Mouse (Mus musculus): Measurements from ENCODE around the gene Ubr4.

The Ubr4 gene

DNA sequence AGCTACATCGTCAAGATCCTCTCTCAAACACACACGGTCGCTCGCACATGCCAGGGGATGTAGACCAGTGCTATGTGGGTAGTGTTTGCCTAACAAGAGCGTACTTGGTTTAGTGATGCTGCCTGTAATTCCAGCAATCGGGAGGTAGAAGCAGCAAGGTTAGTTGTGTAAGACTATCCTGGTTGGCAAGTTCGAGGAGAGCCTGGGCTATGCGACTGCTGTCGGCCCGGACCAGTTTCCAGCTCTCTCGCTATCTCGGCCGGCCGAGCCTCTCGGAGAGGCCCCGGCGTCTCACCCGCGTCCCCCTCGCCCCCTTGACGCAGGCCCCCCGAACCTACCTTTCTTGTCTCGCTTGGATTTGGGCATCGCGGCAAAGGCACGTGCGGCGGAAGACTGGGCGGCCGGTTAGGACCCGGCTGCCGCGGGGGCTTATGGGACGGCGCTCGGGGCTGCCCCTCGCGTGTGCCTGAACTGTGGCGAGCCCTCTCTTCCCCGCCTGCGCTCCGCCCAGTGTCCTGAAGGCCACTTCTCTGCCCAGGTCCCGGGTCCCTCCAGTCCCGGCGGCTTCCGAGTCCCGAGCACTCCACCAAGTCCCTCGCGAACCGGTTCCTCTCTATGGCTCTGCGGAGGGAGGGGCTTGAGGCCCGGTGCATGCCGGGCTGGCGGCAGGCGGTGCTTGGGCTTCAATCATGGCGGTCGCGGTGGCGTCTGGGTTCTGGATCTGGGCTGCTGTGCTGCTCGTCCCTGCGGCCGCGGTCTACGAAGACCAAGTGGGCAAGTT, at the start of gene Ubr4, which contains the start of the genes Mrto4 and Emc1:
Gene Ubr4 (plus strand): TSS at position 679 of the 781 bp plus-strand sequence.
Gene Mrto4 (minus strand): TSS at position 646 of the 781 bp plus-strand sequence.
Gene Emc1 (plus strand): TSS at position 657 of the 781 bp plus-strand sequence.
- DNase-seq: peak; percentile 77 to 84

DNA sequence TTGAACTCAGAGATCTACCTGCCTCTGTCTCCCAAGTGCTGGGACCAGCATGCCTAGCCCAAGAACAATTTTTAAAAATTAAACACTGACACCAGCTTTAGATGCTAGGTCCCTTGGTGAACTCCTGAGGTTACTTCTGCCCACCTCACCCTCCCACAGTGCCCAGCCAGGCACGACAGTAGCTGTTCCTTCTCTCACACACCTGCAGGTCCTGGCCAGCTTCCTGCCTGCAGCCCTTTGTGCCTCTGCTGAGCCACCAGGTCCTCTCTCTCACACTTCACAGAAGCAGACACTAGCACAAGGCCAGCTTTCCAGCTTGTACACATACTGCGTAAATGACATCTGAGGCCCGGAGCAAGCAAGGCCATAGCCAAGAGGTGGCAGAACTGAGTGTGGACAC, 46.9 kb upstream of the Ubr4 start:
- no peak for DNase-seq

- DNase-seq: peak; percentile 47 to 66
Observed at GRCm38 (mm10) chr4:139307916-139308315, 44.5 kb upstream of the Ubr4 start.

DNA sequence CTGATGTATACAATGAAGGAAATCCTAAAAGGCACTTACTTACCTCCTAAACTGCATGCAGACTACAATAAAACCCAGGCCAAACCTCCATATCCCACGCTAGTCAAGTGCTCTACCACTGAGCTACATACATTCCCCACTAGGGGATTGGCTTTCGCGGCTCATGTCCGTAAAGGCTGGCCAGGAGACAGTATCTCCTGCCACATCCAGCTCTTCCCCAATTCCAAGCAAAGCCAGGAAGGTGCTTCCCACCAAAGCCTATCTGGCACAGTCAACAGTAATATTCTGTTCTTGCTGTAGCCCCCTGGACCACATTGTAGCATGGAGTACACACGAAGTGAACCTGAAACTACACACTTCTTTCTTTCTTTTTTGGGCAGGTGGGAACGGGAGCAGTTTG, 42.8 kb upstream of the Ubr4 start:
- no peak for DNase-seq

- DNase-seq: peak; percentile 96 to 99
Observed at GRCm38 (mm10) chr4:139310171-139310898, 42.1 kb upstream of the Ubr4 start, which contains the start of the genes Pqlc2 and Akr7a5. Pqlc2 (minus strand) TSS chr4:139310708. Akr7a5 (plus strand) TSS chr4:139310744.

DNA sequence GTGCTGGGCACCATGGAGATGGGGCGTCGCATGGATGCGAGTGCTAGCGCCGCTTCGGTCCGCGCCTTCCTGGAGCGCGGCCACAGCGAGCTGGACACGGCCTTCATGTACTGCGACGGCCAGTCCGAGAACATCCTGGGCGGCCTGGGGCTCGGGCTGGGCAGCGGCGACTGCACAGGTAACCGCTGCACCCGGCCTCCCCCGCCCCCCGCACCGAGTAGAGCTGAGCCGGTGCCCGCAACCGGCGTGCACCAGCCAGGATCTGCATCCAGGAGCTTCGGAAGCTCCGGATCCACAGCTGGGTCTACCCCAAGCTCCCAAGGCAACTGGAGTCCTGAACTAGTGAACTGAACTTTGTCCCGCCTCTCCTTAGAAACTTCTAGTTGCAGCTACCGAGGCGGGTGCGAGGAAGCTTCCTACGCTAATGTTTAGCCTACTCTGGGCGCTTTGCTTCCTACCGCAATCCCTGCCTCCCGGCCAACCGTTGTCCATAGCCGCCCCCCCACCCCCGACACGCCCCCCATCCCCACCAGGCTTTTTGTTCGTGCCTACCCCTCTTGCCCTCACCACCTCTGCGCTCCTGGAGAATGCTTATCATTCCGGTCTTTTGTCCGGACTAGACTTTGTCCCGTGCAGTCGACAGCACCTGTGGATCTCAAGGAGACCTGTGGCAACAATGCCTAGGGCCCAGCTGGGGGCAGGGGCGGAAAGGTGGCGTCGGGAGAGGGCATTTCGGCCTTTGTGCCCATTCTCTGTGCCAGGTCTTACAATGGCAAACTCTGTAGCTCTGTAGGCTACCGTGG, 41.3 kb upstream of the Ubr4 start:
- DNase-seq: peak; percentile 61 to 62

- DNase-seq: peak in 1 of 2 experiments; percentile 39
Observed at GRCm38 (mm10) chr4:139311707-139312106, 40.7 kb upstream of the Ubr4 start.

DNA sequence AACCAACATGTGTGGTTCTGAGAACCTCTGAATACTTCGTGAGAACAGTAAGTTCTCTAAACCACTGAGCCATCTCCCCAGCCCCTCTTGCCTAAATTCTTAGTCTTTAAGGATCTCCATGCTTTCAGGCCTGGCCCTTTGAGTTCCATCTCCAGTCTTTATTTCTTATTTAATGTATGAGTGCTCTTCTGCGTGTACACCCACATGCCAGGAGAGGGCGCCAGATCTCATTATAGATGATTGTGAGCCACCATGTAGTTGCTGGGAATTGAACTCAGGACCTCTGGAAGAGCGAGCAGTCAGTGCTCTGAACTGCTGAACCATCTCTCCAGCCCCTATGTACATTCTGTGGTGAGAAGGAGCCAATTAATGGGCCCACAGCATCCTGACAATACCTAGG, 39.8 kb upstream of the Ubr4 start:
- no peak for DNase-seq

- no peak for DNase-seq
Observed at GRCm38 (mm10) chr4:139318449-139318848, 34.0 kb upstream of the Ubr4 start.

DNA sequence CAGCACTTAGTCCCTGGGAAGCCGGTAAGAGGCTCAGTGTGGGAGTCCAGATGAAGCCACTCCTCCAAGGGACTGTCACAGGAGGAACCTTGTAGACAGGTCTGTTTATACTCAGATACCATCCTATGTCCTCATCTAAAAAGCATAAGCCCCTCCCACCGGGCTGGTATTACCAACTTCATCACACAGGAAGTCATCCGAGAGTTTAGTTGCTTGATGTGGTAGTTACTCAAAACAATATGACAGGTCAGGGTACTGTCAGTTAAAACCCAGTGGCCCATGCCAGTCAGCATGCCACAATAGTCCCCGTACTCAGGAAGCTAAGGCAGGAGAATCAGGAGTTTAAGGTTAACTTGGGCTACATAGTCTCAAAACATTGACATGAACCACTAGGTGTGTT, 32.7 kb upstream of the Ubr4 start:
- no peak for DNase-seq

DNA sequence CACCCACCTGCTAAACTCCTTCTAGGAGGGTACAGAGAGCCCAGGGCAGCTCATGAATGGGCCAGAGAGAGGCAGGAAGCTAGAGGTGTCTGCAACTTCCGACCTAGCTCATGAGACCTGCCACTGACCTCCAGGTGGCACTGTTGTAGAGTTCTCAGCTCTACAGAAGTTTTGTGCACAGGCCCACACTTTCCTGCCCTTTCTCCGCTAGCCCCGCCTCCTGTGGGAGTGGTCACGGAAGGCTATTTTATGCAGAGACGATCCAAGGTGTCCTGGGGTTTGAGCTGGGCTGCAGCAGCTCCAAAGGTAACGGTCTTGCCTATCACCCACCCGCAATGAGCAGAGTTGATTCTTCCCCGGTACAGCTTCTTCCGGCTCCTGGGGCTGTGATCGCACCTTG, 21.8 kb upstream of the Ubr4 start:
- DNase-seq: peak; percentile 84 to 92

DNA sequence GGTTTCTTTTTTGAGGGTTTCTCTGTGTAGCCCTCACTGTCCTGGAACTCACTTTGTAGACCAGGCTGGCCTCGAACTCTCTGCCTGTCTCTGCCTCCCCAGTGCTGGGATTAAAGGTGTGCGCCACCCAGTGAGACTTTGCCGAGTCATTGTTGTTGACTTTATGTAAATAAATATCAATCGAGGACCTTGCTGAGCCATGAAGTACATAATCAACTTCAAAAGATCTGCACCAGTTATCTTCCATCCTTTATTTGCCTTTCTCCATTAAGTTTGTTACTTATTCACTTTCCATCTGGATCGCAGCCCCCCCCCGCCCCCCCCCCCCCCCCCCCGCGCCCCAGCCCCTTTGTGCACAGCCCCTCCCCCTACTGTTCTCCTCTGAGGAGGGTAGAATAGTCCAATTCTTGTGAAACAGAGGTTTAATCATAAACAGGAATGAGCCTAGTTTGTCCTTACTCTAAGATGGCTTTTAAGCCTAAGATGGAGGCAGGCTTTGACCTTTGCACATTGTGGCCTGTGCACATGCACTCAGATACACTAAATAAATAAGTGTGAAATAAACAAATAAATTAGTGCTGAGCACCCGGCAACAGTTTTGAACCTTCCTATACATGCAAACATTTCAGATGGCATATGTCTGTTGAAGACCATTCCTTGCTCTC, 17.6 kb upstream of the Ubr4 start:
- DNase-seq: peak; percentile 38 to 40

- no peak for DNase-seq
Observed at GRCm38 (mm10) chr4:139335507-139335906, 16.9 kb upstream of the Ubr4 start.

DNA sequence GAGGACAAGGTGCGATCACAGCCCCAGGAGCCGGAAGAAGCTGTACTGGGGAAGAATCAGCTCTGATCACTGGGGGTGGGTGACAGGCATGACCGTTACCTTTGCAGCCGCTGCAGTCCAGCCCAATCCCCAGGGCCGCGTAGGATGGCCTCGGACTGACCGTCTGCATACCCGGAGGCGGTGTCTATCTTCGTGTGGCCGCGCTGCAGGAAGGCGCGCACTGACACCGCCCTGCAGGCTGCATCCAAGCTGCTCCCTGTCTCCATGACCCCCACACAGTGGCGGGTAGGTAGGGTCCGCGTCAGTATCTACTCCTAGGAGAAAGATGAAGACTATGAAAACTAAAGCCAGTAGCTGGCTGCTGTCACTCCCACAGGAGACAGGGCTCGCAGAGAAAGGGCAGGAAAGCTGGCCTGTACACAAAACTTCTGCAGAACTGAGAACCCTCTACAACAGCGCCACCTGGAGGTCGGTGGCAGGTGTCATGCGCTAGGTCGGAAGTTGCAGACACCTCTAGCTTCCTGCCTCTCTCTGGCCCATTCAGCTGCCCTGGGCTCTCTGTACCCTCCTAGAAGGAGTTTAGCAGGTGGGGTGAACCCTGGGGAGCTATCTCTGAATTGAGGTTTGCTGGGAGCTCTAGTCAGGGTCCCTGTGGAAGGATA, 15.5 kb upstream of the Ubr4 start:
- DNase-seq: peak; percentile 66 to 82

DNA sequence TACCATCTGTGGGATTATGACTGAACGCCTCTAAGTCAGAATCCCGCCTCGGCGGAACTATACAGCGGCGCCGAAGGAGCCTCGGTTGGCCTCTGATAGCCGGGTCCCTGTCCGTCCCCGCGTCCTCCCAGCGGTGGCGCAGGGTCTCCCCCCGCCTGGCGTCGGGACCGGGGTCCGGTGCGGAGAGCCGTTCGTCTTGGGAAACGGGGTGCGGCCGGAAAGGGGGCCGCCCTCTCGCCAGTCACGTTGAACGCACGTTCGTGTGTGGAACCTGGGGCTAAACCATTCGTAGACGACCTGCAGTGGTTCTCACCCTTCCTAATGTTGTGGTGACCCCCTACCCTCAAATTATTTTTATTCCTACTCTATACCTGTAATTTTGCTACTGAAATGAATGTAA, 14.3 kb upstream of the Ubr4 start:
- no peak for DNase-seq

GRCm38 (mm10) chr4:139340835-139341234, 11.6 kb upstream of the Ubr4 start:
- DNase-seq: no peak

DNA sequence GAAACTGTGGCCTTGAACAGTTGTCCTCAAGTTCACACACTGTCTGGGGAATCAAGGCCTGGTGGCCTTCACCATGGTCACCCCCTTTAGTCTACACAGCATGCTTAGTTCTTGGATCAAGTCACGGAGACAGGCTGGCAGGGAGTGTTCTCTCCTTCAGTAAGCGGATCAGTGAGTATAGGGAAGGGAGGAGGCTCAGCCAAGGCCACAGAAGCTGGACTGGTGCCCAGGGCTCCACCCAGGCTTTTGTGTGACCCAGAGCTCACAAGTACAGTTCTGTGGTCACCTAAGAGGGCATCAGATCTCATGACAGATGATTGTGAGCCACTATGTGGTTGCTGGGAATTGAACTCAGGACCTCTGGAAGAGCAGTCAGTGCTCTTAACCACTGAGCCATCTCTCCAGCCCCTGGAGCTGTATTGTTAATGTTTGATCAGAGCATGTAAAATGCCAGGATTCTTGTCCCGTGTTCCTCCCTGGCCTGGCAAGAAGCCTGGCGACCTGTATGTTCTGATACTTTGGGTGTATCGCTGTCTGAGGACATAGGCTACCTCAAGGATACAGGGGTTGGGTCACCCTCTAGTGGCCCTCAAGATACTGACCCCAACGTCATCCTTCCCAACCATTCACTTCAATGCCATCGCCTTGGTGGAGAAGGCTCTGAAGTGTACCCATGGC, 10.7 kb upstream of the Ubr4 start:
- peak; percentile 44 to 45 for DNase-seq

GRCm38 (mm10) chr4:139343718-139344117, 8.7 kb upstream of the Ubr4 start:
- peak; percentile 68 to 72 for DNase-seq

DNA sequence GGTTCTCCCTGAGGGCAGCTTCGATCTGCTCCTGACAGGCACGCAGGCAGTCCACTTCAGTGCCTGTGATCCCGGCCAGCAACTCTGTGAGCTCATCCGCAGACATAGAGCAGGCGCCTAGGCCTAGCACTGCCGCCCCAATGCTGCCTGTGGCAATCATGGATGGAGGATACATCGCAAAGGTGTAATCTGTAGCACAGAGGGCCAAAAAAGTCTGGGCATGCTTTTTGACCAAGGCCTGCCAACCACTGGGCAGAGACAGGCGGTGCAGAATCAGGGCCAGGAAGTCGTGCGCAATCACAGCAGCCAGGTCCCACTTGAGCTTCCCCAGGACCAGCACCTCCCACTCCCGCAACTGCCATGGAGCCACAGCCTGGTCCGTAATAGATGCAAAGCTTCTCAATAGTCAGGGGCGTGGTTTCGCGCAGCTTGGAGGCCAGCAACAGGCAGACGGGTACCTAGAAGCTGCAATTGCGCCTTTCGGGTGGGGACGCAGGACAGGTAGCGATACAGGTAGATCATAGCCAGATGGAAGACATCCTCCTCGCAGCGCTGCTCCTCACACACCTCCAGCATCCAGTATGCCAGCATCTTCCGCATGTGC, 6.9 kb upstream of the Ubr4 start:
- no peak for DNase-seq

- no peak for DNase-seq
Observed at GRCm38 (mm10) chr4:139352832-139353231, 423 bp downstream of the Ubr4 start.

DNA sequence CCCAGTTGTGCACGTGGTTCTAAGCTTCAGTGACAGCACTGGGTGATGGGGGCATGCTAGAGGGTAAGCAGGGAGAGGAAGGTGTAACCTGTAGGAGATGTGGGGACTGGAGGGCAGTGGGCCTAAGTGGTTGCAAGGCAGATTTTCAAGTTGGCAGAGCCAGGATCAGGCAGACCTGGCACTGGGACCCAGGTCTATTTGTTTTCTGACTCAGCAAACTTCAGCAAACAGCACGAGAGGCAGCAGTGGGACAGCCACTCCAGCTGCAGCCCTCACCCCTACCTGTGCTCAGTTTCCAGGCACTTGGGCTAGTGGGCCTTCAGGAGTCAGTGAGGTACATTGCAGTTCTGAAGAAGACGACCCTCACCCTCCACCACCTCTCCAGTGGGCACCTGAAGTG, 4.8 kb downstream of the Ubr4 start:
- no peak for DNase-seq

Data from kidney, adult 8-10 months (tissue).